Mouse (Mus musculus) MEL (cell line): Measurements from ENCODE around the gene Galntl6.

Experiments
- BHLHE40 ChIP-seq: IDR thresholded peaks from 2 replicates; pipeline ENCODE4 v1.6.1; 2012; ENCODE audit warnings: low read depth, mild to moderate bottlenecking, inconsistent platforms, low read length, improper control_type of control experiment, borderline replicate concordance
- CTCF ChIP-seq, 3 experiments: IDR thresholded peaks in 2 of 3; conservative IDR thresholded peaks in 1 of 3; 2 replicates each; pipeline ENCODE4 v1.5.1; 2011 to 2012; ENCODE audit warnings: low read length in 3 of 3, low read depth in 2 of 3, mild to moderate bottlenecking in 2 of 3, improper control_type of control experiment in 1 of 3, inconsistent platforms in 1 of 3, mixed read lengths in 1 of 3, moderate library complexity in 1 of 3; ENCODE audit not compliant: control insufficient read depth in 1 of 3, insufficient read depth in 1 of 3, poor library complexity in 1 of 3, severe bottlenecking in 1 of 3
- EP300 ChIP-seq, 2 experiments: IDR thresholded peaks; 2 replicates each; pipeline ENCODE4 v1.6.1; 2011; ENCODE audit warnings: improper control_type of control experiment in 2 of 2, low read length in 2 of 2, low read depth in 1 of 2, mild to moderate bottlenecking in 1 of 2
- HCFC1 ChIP-seq: IDR thresholded peaks from 2 replicates; pipeline ENCODE4 v1.6.1; 2012; ENCODE audit warnings: low read depth, mild to moderate bottlenecking, inconsistent platforms, low read length, improper control_type of control experiment, moderate library complexity
- JUND ChIP-seq: IDR thresholded peaks from 2 replicates; pipeline ENCODE4 v1.6.1; 2011; ENCODE audit warnings: low read depth, mild to moderate bottlenecking, improper control_type of control experiment, low read length
- KAT2A ChIP-seq: conservative IDR thresholded peaks from 2 replicates; pipeline ENCODE4 v1.6.1; 2012; ENCODE audit warnings: low read depth, low read length, improper control_type of control experiment, inconsistent platforms
- MAX ChIP-seq: IDR thresholded peaks from 2 replicates; pipeline ENCODE4 v1.6.1; 2011; ENCODE audit warnings: low read length, improper control_type of control experiment
- MEF2A ChIP-seq: IDR thresholded peaks from 2 replicates; pipeline ENCODE4 v1.6.1; 2014; ENCODE audit warnings: low read depth, mild to moderate bottlenecking, inconsistent platforms, low read length, improper control_type of control experiment; ENCODE audit not compliant: poor library complexity, insufficient replicate concordance, severe bottlenecking; ENCODE audit errors: extremely low read depth
- NRF1 ChIP-seq: IDR thresholded peaks from 2 replicates; pipeline ENCODE4 v1.6.1; 2014; ENCODE audit warnings: low read depth, mild to moderate bottlenecking, inconsistent platforms, low read length, improper control_type of control experiment, moderate library complexity; ENCODE audit not compliant: poor library complexity, insufficient read depth, severe bottlenecking
- POLR2A ChIP-seq, 2 experiments: IDR thresholded peaks; 2 replicates each; pipeline ENCODE4 v1.6.1; 2011 to 2012; ENCODE audit warnings: low read length in 2 of 2, mild to moderate bottlenecking in 2 of 2, control low read depth in 1 of 2, improper control_type of control experiment in 1 of 2, low read depth in 1 of 2, moderate library complexity in 1 of 2; ENCODE audit not compliant: control insufficient read depth in 1 of 2, insufficient read depth in 1 of 2, poor library complexity in 1 of 2
- RAD21 ChIP-seq: IDR thresholded peaks from 2 replicates; pipeline ENCODE4 v1.6.1; 2011; ENCODE audit warnings: mild to moderate bottlenecking, low read depth, low read length, improper control_type of control experiment
- TBP ChIP-seq: IDR thresholded peaks from 2 replicates; pipeline ENCODE4 v1.8.0; 2011; ENCODE audit warnings: low read depth, low read length, improper control_type of control experiment
- TCF12 ChIP-seq: IDR thresholded peaks from 2 replicates; pipeline ENCODE4 v1.6.1; 2014; ENCODE audit warnings: low read depth, mild to moderate bottlenecking, inconsistent platforms, low read length, improper control_type of control experiment, moderate library complexity
- ZNF384 ChIP-seq: IDR thresholded peaks from 2 replicates; pipeline ENCODE4 v1.6.1; 2012; ENCODE audit warnings: low read depth, mild to moderate bottlenecking, inconsistent platforms, low read length, improper control_type of control experiment

DNA sequence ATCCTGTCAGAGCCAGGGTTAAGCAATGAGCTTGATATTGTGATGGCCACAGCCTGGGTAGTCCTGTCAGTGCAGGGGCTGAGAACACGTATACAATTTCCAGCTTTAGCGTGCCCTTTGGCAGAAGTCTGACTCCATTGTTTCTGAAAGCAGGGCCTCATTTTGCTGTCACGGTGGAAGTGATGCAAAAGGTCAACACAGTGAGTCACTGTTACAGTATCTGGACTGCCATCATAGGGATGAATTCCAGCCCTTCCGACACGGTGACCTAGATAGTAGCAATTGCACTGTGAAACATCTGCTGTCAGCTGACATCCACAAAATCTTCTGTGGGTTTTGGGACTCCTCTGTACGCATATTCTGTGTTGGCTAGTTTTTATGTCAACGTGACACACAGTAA, 956.9 kb downstream of the Galntl6 start:
- TF ChIP-seq MEF2A (no peak), JUND (no peak), POLR2A (IDR thresholded peaks at IDR 0.05; ENCODE audit: control insufficient read depth in 1 of 2, insufficient read depth in 1 of 2, low read depth in 1 of 2, low read length in 2 of 2, poor library complexity in 1 of 2) (no peak), MAX (no peak), BHLHE40 (no peak), TCF12 (no peak), CTCF (IDR thresholded peaks at IDR 0.05 in 2 of 3, conservative IDR thresholded peaks at IDR 0.05 in 1 of 3; ENCODE audit: control insufficient read depth in 1 of 3, insufficient read depth in 1 of 3, low read depth in 2 of 3, low read length in 3 of 3, poor library complexity in 1 of 3, severe bottlenecking in 1 of 3) (no peak), KAT2A (no peak), TBP (no peak), RAD21 (no peak), ZNF384 (no peak), EP300 (IDR thresholded peaks at IDR 0.05; ENCODE audit: low read depth in 1 of 2, low read length in 2 of 2) (no peak), NRF1 (no peak), HCFC1 (no peak)
